Mouse (Mus musculus): Measurements from ENCODE around the gene Mpeg1. TPM values are rescaled to one million over a fixed set of nuclear protein-coding genes. Genes with fewer than 3 reads are reported as not detected.

The Mpeg1 gene
- polyA plus RNA-seq (2011; ENCODE audit: insufficient read depth, insufficient read length, low read depth, missing spikeins) = 0.20 TPM in 1 of 2 replicates, not detected in the other

DNA sequence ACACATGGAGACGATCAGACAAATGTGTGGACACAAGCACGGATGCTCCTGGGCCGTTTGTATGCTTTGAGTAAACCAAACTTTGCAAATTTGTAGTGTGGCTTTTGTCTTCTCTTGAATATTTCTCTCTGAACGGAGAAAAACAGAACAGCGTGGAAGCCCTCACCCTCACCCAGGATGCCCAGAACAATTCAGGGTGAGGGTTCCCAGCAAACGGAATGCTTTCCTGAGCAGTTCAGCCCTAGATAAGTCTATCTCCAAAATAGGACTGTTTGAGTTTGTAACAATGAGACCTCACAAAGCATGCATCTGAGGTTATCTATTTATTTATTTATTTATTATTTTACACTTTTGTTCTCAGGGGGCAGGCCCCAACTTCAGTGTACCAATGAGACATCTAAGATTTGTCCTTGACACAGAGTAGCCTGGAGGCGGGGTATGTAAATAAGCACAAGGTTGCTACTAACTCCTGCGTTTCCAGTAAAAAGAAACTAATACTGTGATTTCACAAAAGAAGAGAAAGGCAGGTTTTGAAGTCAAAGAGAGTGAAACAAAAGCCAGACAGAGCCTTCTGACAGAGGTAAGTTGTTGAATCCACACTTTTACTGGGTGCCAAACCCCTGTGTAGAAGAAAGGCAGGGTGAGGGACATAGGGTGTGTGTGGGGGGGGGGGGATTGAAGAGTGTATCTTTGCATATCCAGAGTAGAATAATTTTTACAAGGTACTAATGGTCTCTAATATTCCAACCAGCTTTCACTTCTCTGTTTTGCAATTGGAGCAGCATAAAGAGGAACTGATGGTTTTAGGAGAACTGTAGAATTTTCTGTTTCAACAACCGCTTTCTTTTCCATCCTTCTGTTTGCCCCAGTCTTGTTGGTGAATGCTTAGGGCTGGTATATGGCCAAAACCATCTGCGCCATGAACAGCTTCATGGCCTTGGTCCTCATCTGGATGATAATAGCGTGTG, at the start of gene Mpeg1:
Mpeg1 (plus strand) TSS at position 498 of the 968 bp plus-strand sequence.
- Histone ChIP-seq H3K9ac (ENCODE audit: low read depth, poor library complexity, severe bottlenecking) (no peak within 1 kb of the TSS), H3K4me3 (ENCODE audit: low read depth, low read length) (no peak within 1 kb of the TSS), H3K9me3 (replicated peaks; ENCODE audit: control insufficient read depth, insufficient read depth, low read length, poor library complexity, severe bottlenecking) (peaks cover 3% of the 10 kb centered on the region; the same call in 1 of the 2 replicates), H3K27me3 (ENCODE audit: control insufficient read depth, insufficient read depth, low read length, poor library complexity, severe bottlenecking) (no peaks in the 10 kb centered on the region), H3K36me3 (ENCODE audit: control insufficient read depth, insufficient read depth, low read length, poor library complexity, severe bottlenecking) (no peaks in the 10 kb centered on the region), H3K4me1 (ENCODE audit: control insufficient read depth, insufficient read depth, low read length) (no peaks in the 10 kb centered on the region), H3K27ac (ENCODE audit: insufficient read depth, low read length) (no peak within 1 kb of the TSS; the same call in 1 of the 2 replicates)
- no peak for TF ChIP-seq EP300 (IDR thresholded peaks at IDR 0.05; ENCODE audit: insufficient read depth, low read depth, low read length)
- TF ChIP-seq CTCF (IDR thresholded peaks at IDR 0.05; ENCODE audit: low read depth, low read length) = no peak
- TF ChIP-seq POLR2A (IDR thresholded peaks at IDR 0.05; ENCODE audit: insufficient read depth, low read length) = no peak

DNA sequence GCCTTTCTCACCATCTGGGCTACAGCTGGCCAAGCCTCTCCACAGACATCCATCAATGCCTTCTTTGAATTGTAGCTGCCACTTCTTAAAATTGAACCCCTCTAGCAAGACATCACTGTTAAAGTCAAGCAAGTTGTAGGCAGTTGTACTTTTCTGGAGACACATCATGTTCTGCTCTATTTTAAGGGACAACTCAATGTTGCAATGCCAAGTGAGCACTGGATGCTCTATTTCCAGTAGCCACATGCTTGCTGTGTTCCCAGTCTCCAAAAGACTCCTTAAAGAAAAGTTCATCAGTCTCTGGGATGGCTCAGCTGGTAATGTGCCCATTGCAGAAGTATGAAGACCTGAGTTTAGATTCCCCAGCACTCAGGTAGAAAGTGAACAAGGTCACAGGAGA, 46.8 kb upstream of the Mpeg1 start:
- H3K9me3 ChIP-seq (replicated peaks; ENCODE audit: control insufficient read depth, insufficient read depth, low read length, poor library complexity, severe bottlenecking) = no peaks in the 10 kb centered on the region
- no peak overlapping the region for H3K27ac ChIP-seq (ENCODE audit: insufficient read depth, low read length)
- no peak overlapping the region for H3K9ac ChIP-seq (ENCODE audit: low read depth, poor library complexity, severe bottlenecking)
- H3K4me3 ChIP-seq (ENCODE audit: low read depth, low read length) = no peak overlapping the region
- H3K36me3 ChIP-seq (ENCODE audit: control insufficient read depth, insufficient read depth, low read length, poor library complexity, severe bottlenecking) = no peaks in the 10 kb centered on the region
- H3K27me3 ChIP-seq (ENCODE audit: control insufficient read depth, insufficient read depth, low read length, poor library complexity, severe bottlenecking) = no peaks in the 10 kb centered on the region
- H3K4me1 ChIP-seq (ENCODE audit: control insufficient read depth, insufficient read depth, low read length) = no peaks in the 10 kb centered on the region
- TF ChIP-seq POLR2A (IDR thresholded peaks at IDR 0.05; ENCODE audit: insufficient read depth, low read length) (no peak), CTCF (IDR thresholded peaks at IDR 0.05; ENCODE audit: low read depth, low read length) (no peak)

DNA sequence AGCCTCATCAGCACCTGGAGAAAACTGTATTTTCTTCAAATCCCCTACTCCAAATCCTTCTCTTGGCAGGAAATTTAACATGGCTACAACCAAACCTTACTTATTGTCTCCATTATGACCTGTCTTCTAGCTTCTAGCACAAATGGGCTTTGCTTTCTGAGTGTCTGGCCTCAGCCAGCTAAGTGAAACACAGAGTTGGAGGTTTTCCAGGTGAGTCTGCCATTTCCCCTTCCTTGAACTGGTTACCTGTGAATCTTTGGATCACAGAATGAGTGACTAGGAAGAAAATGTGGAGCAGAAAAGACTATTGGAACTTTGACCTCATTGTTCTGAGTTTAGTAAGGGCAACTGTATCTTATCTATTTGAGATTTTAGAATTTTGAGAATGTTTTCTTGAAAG, 43.2 kb upstream of the Mpeg1 start, which contains the start of gene Olfr1441:
Olfr1441 (plus strand) TSS at position 73 of the 400 bp plus-strand sequence.
- no peaks in the 10 kb centered on the region for H3K9me3 ChIP-seq (replicated peaks; ENCODE audit: control insufficient read depth, insufficient read depth, low read length, poor library complexity, severe bottlenecking)
- no peak within 1 kb of the TSS for H3K4me3 ChIP-seq (ENCODE audit: low read depth, low read length)
- no peaks in the 10 kb centered on the region for H3K36me3 ChIP-seq (ENCODE audit: control insufficient read depth, insufficient read depth, low read length, poor library complexity, severe bottlenecking)
- no peak within 1 kb of the TSS for H3K27ac ChIP-seq (ENCODE audit: insufficient read depth, low read length)
- no peaks in the 10 kb centered on the region for H3K27me3 ChIP-seq (ENCODE audit: control insufficient read depth, insufficient read depth, low read length, poor library complexity, severe bottlenecking)
- H3K9ac ChIP-seq (ENCODE audit: low read depth, poor library complexity, severe bottlenecking) = no peak within 1 kb of the TSS
- TF ChIP-seq EP300 (IDR thresholded peaks at IDR 0.05; ENCODE audit: insufficient read depth, low read depth, low read length) = no peak
- no peak for TF ChIP-seq POLR2A (IDR thresholded peaks at IDR 0.05; ENCODE audit: insufficient read depth, low read length)
- no peak for TF ChIP-seq CTCF (IDR thresholded peaks at IDR 0.05; ENCODE audit: low read depth, low read length)
- H3K4me1 ChIP-seq (ENCODE audit: control insufficient read depth, insufficient read depth, low read length) = no peaks in the 10 kb centered on the region

DNA sequence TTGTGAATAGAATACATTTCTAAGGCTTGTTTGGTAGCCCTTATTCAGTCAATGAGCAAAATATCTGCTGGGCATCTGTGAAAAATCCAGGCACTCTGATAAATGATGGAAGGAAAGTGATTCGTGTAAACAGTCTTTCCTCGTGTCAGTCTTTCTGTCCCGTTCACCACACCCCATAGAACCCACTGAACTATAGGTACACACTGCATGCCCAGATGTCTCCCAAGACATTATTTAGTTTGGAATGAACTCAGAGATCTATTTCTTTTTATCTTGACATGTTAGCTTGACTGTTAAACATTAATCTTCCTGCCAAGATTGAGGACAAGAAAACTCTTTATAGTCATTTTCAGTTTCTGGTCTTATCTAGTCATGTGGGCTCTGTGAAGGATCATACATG, 42.3 kb upstream of the Mpeg1 start:
- Histone ChIP-seq H3K4me1 (ENCODE audit: control insufficient read depth, insufficient read depth, low read length) (no peaks in the 10 kb centered on the region), H3K27ac (ENCODE audit: insufficient read depth, low read length) (no peak overlapping the region), H3K36me3 (ENCODE audit: control insufficient read depth, insufficient read depth, low read length, poor library complexity, severe bottlenecking) (no peaks in the 10 kb centered on the region), H3K9me3 (replicated peaks; ENCODE audit: control insufficient read depth, insufficient read depth, low read length, poor library complexity, severe bottlenecking) (no peaks in the 10 kb centered on the region), H3K9ac (ENCODE audit: low read depth, poor library complexity, severe bottlenecking) (no peak overlapping the region), H3K4me3 (ENCODE audit: low read depth, low read length) (no peak overlapping the region), H3K27me3 (ENCODE audit: control insufficient read depth, insufficient read depth, low read length, poor library complexity, severe bottlenecking) (no peaks in the 10 kb centered on the region)
- TF ChIP-seq EP300 (IDR thresholded peaks at IDR 0.05; ENCODE audit: insufficient read depth, low read depth, low read length) (no peak), POLR2A (IDR thresholded peaks at IDR 0.05; ENCODE audit: insufficient read depth, low read length) (no peak)

DNA sequence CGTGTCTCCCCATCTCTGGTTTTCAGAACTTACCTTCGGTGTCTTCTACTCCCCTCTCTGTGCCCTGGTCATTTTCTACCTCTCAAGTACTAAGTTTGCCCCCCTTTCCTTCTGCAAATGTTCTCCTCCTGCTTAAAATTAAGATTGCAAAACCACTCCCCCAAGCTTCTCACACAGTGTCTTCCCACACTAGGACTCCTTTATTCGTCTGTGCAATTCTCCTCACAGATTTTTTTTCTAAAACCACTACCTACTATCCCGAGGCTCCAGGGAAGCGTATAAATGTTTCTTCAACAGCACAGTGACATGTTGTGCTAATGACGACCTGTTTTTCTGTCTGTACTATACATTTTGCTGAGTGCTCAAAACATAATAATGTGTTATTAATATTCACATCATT, 40.0 kb upstream of the Mpeg1 start:
- H3K4me3 ChIP-seq (ENCODE audit: low read depth, low read length) = no peak overlapping the region
- no peaks in the 10 kb centered on the region for H3K27me3 ChIP-seq (ENCODE audit: control insufficient read depth, insufficient read depth, low read length, poor library complexity, severe bottlenecking)
- TF ChIP-seq CTCF (IDR thresholded peaks at IDR 0.05; ENCODE audit: low read depth, low read length) (no peak), EP300 (IDR thresholded peaks at IDR 0.05; ENCODE audit: insufficient read depth, low read depth, low read length) (no peak), POLR2A (IDR thresholded peaks at IDR 0.05; ENCODE audit: insufficient read depth, low read length) (no peak)
- no peak overlapping the region for H3K27ac ChIP-seq (ENCODE audit: insufficient read depth, low read length)
- no peaks in the 10 kb centered on the region for H3K36me3 ChIP-seq (ENCODE audit: control insufficient read depth, insufficient read depth, low read length, poor library complexity, severe bottlenecking)
- no peaks in the 10 kb centered on the region for H3K4me1 ChIP-seq (ENCODE audit: control insufficient read depth, insufficient read depth, low read length)
- H3K9ac ChIP-seq (ENCODE audit: low read depth, poor library complexity, severe bottlenecking) = no peak overlapping the region
- no peaks in the 10 kb centered on the region for H3K9me3 ChIP-seq (replicated peaks; ENCODE audit: control insufficient read depth, insufficient read depth, low read length, poor library complexity, severe bottlenecking)

DNA sequence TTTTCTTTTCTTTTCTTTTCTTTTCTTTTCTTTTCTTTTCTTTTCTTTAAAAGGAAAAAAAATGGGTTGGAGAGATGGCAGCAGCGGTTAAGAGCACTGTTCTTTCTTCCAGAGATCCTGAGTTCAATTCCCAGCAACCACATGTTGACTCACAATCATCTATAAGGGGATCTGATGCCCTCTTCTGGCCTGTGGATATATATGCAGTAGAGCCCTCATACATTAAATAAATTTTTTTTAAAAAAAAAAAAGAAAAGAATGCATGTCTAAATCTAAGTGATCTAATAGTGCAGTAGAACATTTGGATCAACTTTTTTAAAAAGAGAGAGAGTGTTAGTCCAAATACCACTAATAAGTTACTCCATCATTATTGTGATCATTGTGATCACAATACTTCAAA, 38.9 kb upstream of the Mpeg1 start:
- TF ChIP-seq EP300 (IDR thresholded peaks at IDR 0.05; ENCODE audit: insufficient read depth, low read depth, low read length) (no peak), POLR2A (IDR thresholded peaks at IDR 0.05; ENCODE audit: insufficient read depth, low read length) (no peak), CTCF (IDR thresholded peaks at IDR 0.05; ENCODE audit: low read depth, low read length) (no peak)
- Histone ChIP-seq H3K27ac (ENCODE audit: insufficient read depth, low read length) (no peak overlapping the region), H3K4me1 (ENCODE audit: control insufficient read depth, insufficient read depth, low read length) (no peaks in the 10 kb centered on the region), H3K4me3 (ENCODE audit: low read depth, low read length) (no peak overlapping the region), H3K27me3 (ENCODE audit: control insufficient read depth, insufficient read depth, low read length, poor library complexity, severe bottlenecking) (no peaks in the 10 kb centered on the region), H3K9me3 (replicated peaks; ENCODE audit: control insufficient read depth, insufficient read depth, low read length, poor library complexity, severe bottlenecking) (no peaks in the 10 kb centered on the region), H3K9ac (ENCODE audit: low read depth, poor library complexity, severe bottlenecking) (no peak overlapping the region), H3K36me3 (ENCODE audit: control insufficient read depth, insufficient read depth, low read length, poor library complexity, severe bottlenecking) (no peaks in the 10 kb centered on the region)
